Mouse (Mus musculus): ENCODE measurements around the gene Hist1h2bj. TPM values are rescaled to one million over a fixed set of nuclear protein-coding genes. Genes with fewer than 3 reads are reported as not detected.

Hist1h2bj gene
- polyA plus RNA-seq, 1 experiment from 2014 or later, result 17.9 TPM

DNA sequence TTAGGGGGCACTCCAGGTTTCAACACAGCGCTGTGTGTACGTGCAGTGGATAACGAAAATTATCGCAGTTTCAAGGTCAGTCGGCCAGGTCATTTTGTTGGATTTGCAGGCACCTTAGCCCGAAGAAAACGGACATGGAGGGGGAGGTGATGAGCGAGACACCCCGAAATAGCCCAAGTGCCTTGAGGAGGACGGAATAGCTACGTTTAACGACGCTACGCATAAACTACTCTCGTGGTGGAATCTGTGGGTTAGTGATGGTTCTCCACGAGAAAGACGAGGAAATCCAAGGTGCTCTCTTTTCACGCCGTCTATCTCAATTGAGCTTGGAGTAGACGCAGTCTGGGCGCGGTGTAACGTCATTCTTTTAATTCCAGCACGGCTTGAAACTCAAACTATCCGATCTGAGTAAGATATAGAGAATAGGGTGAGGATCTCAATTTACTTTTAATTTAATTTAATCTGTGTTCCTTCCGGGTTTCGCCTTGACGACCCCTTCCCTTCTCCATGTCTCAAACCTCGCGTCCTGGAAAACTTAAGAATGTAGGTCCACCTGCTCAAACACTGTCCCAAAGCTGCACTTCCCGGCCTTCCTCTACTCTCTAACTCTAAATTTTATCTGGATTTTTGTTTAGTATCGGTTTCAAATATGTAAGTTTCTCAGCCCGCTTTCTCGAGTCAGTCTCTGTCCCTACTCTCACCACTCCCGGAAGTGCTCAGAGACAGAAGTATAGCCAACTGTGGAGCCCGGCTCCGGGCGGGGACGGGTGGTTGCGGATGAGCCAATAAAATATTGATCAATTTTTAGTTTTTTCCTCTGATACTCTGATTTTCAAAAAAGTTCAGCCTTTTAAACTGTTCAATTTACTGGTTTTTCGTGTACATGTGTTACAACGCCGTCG is 22.8 kb upstream of the Hist1h2bj start:
- Histone ChIP-seq H3K4me3 (peak overlapping the region; percentile 48), H3K9me3 (no peaks in the 10 kb centered on the region), H3K4me1 (peaks cover 10% of the 10 kb centered on the region), H3K9ac (no peak overlapping the region), H3K27ac (no peak overlapping the region), H3K4me2 (replicated peaks) (peak overlapping the region; percentile 71), H3K27me3 (peaks cover 58% of the 10 kb centered on the region), H3K36me3 (no peaks in the 10 kb centered on the region)
- under 1% methylated on average over 44 of the region's 44 CpGs for WGBS
- no peak for ATAC-seq (ENCODE audit: low FRiP score, low read depth)

DNA sequence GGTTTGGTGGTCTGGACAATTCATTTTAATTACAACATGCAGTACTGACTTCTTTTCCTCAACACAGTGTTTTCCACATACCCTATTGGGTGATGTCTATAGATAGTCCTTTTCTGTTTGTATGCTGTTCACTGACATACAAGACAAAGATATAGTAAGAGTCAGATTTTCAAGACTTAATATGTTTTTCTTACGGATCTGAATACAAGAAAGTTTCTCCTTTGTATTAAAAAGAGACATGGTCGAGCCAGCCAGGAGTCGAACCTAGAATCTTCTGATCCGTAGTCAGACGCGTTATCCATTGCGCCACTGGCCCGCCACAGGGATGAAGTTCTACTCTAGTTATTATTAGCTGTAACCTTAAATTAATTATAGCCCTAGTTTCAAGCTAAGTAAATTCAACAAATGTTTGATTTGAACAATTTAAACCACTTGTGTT is 22.1 kb upstream of the Hist1h2bj start:
- H3K4me2 ChIP-seq (replicated peaks), result peak overlapping the region; percentile 71
- no peaks in the 10 kb centered on the region for H3K9me3 ChIP-seq
- ATAC-seq (ENCODE audit: low FRiP score, low read depth), result no peak; the same call in 1 of the 2 replicates
- H3K27me3 ChIP-seq, result peaks cover 52% of the 10 kb centered on the region
- no peaks in the 10 kb centered on the region for H3K36me3 ChIP-seq
- WGBS, result under 1% methylated on average over 8 of the region's 8 CpGs
- H3K4me1 ChIP-seq, result peaks cover 14% of the 10 kb centered on the region
- no peak overlapping the region for H3K27ac ChIP-seq
- H3K9ac ChIP-seq, result no peak overlapping the region
- peak overlapping the region; percentile 48 for H3K4me3 ChIP-seq

DNA sequence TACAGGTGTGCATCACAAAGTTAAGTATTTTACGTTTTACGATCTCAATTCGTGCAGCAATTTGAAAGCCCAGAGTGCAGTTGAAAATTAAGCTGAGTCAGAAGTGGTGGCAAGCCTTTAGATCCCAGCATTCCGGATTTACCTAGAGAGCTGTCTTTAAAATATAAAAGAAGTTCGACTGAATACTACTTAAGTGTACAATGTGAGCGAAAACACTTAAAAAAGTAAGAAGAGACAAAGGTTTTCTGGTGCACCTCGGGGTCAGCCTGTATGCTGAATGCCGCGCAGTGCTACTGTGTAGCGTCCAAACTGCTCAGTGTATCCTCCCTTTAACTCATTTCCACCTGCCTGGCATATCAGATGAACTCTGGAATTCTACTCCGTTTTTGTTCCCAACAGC is 21.4 kb upstream of the Hist1h2bj start:
- peak overlapping the region; percentile 48 for H3K4me3 ChIP-seq
- no peak overlapping the region for H3K27ac ChIP-seq
- WGBS, result under 1% methylated on average over 11 of the region's 11 CpGs
- peak overlapping the region; percentile 71 for H3K4me2 ChIP-seq (replicated peaks)
- peaks cover 46% of the 10 kb centered on the region for H3K27me3 ChIP-seq
- peaks cover 15% of the 10 kb centered on the region for H3K4me1 ChIP-seq
- H3K36me3 ChIP-seq, result no peaks in the 10 kb centered on the region
- no peak for ATAC-seq (ENCODE audit: low FRiP score, low read depth)
- H3K9me3 ChIP-seq, result no peaks in the 10 kb centered on the region
- peak overlapping the region; percentile 31; the same call in 1 of the 2 replicates for H3K9ac ChIP-seq

DNA sequence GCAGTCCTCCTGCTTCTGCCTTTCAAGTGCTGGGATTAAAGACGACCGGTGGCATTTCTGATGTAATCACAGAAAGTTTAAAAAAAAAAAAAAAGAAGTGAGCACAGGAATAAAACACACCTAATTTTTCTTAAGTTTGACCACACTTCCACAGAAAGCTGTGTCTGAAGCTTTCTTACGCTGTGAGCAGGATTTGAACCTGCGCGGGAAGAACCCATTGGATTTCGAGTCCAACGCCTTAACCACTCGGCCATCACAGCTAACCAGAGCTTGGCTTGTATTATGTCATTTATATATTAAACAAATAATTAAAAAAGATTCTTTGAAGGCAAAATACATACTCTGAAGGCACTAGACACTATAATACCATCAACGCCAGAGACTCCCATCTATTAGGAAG is 20.8 kb upstream of the Hist1h2bj start:
- H3K4me2 ChIP-seq (replicated peaks), result peak overlapping the region; percentile 71
- H3K4me1 ChIP-seq, result peaks cover 15% of the 10 kb centered on the region
- H3K9me3 ChIP-seq, result no peaks in the 10 kb centered on the region
- H3K36me3 ChIP-seq, result no peaks in the 10 kb centered on the region
- no peak overlapping the region for H3K9ac ChIP-seq
- H3K4me3 ChIP-seq, result peak overlapping the region; percentile 48
- H3K27me3 ChIP-seq, result peaks cover 39% of the 10 kb centered on the region
- 0 out of 2 replicates have a peak, but pooled peaks have one; percentile 43 for ATAC-seq (ENCODE audit: low FRiP score, low read depth)
- H3K27ac ChIP-seq, result no peak overlapping the region
- WGBS, result under 1% methylated on average over 9 of the region's 9 CpGs

DNA sequence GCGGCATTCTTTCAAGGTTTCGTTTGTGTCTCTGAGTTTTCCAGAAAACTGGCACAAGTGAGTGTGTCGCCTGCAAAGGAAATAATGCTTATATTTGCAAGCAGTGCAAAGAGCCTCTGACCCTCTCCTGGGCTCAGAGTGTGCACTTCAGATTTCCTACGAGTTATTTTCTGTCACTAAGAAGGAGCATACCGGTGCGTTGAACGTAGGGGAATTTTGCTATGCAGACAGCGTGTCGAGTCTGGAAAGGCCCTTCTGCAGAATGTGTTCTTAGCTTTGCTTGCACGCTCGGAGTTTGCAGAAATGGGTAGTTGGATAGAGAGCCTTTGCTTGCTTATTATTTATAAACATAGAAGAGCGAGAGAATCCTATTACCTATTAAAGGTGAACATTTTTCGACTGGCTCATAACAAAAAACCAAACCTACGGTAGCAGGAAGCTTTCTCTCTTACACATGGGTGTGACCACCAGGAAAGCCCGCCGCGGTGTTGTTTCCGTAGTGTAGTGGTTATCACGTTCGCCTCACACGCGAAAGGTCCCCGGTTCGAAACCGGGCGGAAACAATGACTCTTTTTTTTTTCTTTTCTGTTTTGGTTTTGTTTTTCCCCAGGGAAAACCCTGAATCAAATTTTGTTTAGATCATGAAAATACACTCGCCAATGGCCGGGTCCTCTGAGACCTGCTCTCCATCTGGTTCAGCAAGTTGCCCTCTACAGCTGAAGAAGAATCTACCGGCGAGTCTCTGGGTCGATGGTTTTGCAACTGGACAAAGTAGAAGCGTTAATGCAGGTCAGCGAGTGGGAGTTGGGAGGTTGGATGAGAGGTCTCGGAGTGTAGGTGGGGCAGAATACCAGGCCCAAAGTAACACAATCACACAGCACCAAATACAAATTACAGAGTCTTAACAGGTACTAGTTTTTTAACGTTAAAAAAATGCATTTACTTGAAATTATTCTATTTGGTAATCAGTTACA is 16.7 kb upstream of the Hist1h2bj start:
- H3K27me3 ChIP-seq, result peaks cover 5% of the 10 kb centered on the region; the same call in 1 of the 2 replicates
- 0 out of 2 replicates have a peak, but pooled peaks cover 5% of the 10 kb centered on the region for H3K4me1 ChIP-seq
- no peaks in the 10 kb centered on the region for H3K9me3 ChIP-seq
- peak overlapping the region; percentile 65 for H3K4me2 ChIP-seq (replicated peaks)
- ATAC-seq (ENCODE audit: low FRiP score, low read depth), result peak; percentile 68; the same call in 1 of the 2 replicates
- 1% methylated on average over 35 of the region's 35 CpGs for WGBS
- H3K9ac ChIP-seq, result peak overlapping the region; percentile 63
- H3K36me3 ChIP-seq, result no peaks in the 10 kb centered on the region
- H3K27ac ChIP-seq, result peak overlapping the region; percentile 16; the same call in 1 of the 2 replicates
- H3K4me3 ChIP-seq, result peak overlapping the region; percentile 50

DNA sequence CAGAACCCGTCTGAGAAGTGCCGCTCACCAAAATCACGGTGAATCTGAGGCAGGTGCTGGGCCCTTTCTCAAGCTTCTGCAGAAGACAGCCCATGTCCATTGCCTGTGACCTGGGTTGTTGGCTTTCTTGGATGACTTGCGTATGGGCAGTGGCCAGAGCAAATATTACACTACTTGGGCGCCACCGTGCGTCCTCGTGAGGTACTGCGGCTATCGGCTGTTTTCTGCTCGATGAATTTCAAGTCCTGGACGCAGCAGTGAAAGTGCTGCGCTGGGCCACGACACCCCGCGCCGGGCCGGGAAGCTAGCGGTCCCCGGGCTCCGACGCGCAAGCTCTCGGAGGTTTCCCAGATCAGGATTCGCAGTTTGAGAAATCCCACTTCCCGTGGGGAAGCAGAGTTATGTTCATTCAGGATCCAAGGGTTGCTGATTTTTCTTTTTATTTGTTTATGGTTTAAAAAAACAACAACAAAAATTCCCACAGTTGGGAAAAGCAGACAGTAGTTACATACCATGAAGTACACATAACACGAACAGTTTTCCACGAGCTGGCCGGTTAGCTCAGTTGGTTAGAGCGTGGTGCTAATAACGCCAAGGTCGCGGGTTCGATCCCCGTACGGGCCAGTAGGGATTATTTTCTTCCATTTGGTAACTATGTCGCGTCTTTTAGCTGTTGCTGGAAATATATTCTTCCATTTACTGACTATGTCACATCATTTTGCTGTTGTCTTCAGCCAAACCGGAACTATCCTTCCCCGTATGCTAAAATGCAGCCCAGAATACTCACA is 14.1 kb upstream of the Hist1h2bj start:
- Histone ChIP-seq H3K4me2 (replicated peaks) (peak overlapping the region; percentile 67), H3K9ac (peak overlapping the region; percentile 68), H3K27me3 (peaks cover 1% of the 10 kb centered on the region; the same call in 1 of the 2 replicates), H3K9me3 (no peaks in the 10 kb centered on the region), H3K36me3 (no peaks in the 10 kb centered on the region), H3K4me1 (peaks cover 7% of the 10 kb centered on the region; the same call in 1 of the 2 replicates), H3K4me3 (peak overlapping the region; percentile 54), H3K27ac (peak overlapping the region; percentile 84; the same call in 1 of the 2 replicates)
- ATAC-seq (ENCODE audit: low FRiP score, low read depth), result peak; percentile 80
- WGBS, result under 1% methylated on average over 40 of the region's 40 CpGs

DNA sequence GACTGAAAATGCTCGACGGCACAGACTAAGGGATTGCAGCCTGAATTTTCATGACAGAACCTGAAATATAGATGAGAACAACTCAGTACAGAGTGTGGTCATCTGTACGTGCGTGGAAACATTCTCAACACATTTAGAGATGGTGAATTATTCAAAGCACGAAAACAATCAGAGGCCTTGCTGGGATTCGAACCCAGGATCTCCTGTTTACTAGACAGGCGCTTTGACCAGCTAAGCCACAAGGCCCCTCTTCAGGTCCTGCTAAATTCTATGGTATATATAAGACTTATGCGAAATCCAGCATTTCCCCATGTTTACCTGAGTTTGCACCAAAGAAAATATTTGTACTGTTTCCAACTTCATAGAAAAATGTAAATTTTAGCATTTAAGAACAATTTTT is 13.1 kb upstream of the Hist1h2bj start:
- no peak for ATAC-seq (ENCODE audit: low FRiP score, low read depth)
- Histone ChIP-seq H3K9me3 (no peaks in the 10 kb centered on the region), H3K4me1 (peaks cover 17% of the 10 kb centered on the region; the same call in 1 of the 2 replicates), H3K36me3 (no peaks in the 10 kb centered on the region), H3K27me3 (no peaks in the 10 kb centered on the region), H3K4me2 (replicated peaks) (no peak overlapping the region), H3K27ac (no peak overlapping the region), H3K9ac (no peak overlapping the region), H3K4me3 (no peak overlapping the region)
- WGBS, result 33% methylated on average over 8 of the region's 8 CpGs

DNA sequence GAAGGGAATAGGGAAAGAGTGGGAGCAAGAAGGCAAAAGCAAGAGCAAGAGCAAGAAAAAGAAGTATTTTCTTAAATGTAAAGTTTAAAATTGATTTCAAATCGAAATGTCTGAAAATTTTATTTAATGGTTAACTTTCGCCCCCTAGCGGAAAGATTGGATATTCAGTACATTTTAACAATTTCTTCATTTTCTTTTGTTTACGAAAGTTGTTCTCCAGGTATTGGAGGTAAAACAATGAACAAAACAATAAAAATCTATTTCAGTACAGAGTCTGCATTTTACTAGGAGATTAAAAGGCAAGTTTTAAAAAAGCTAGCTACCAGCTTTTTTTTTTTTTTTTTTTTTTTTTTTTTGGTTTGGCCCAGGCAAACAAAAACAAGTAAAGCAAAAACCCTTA is 12.5 kb upstream of the Hist1h2bj start:
- Histone ChIP-seq H3K4me3 (no peak overlapping the region), H3K4me2 (replicated peaks) (no peak overlapping the region), H3K9ac (no peak overlapping the region), H3K4me1 (peaks cover 17% of the 10 kb centered on the region; the same call in 1 of the 2 replicates), H3K27ac (no peak overlapping the region), H3K27me3 (no peaks in the 10 kb centered on the region), H3K36me3 (no peaks in the 10 kb centered on the region), H3K9me3 (no peaks in the 10 kb centered on the region)
- 13% methylated on average over 4 of the region's 4 CpGs for WGBS
- ATAC-seq (ENCODE audit: low FRiP score, low read depth), result no peak

DNA sequence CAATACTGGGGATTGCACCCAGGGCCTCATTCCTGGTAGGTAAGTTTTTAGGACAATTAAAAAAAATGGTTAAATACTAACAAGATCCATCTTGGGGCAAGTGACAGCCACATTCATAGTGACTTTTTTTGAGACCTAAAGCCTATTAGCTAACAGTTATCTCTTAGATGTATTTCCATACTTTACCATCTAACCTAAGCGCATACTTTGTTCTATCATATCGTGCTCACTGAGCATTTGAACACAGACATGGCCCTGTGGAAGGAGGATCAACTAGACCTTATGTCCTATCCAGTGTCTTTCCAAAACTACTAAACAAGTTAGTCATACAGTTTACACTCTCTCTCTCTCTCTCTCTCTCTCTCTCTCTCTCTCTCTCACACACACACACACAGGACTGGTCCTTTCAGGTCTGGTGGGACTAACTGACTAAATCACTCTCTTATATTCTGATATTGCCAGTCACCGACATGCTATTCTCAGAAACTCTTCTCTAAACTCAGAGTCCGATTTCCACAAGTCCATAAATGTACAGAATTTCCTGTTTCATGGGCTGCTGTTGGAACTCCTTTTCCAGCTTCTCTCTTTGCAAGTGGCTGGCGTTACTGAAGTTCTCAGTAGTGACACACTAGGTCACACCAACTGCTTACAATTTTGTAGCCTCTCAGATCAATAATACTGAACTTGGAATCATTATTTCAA is 9.1 kb upstream of the Hist1h2bj start:
- H3K36me3 ChIP-seq, result no peaks in the 10 kb centered on the region
- no peaks in the 10 kb centered on the region for H3K9me3 ChIP-seq
- peaks cover 21% of the 10 kb centered on the region for H3K4me1 ChIP-seq
- peak overlapping the region; percentile 66 for H3K9ac ChIP-seq
- 43% methylated on average over 5 of the region's 5 CpGs for WGBS
- no peaks in the 10 kb centered on the region for H3K27me3 ChIP-seq
- H3K27ac ChIP-seq, result peak overlapping the region; percentile 87
- peak overlapping the region; percentile 79 for H3K4me2 ChIP-seq (replicated peaks)
- peak overlapping the region; percentile 46 for H3K4me3 ChIP-seq
- no peak for ATAC-seq (ENCODE audit: low FRiP score, low read depth)

DNA sequence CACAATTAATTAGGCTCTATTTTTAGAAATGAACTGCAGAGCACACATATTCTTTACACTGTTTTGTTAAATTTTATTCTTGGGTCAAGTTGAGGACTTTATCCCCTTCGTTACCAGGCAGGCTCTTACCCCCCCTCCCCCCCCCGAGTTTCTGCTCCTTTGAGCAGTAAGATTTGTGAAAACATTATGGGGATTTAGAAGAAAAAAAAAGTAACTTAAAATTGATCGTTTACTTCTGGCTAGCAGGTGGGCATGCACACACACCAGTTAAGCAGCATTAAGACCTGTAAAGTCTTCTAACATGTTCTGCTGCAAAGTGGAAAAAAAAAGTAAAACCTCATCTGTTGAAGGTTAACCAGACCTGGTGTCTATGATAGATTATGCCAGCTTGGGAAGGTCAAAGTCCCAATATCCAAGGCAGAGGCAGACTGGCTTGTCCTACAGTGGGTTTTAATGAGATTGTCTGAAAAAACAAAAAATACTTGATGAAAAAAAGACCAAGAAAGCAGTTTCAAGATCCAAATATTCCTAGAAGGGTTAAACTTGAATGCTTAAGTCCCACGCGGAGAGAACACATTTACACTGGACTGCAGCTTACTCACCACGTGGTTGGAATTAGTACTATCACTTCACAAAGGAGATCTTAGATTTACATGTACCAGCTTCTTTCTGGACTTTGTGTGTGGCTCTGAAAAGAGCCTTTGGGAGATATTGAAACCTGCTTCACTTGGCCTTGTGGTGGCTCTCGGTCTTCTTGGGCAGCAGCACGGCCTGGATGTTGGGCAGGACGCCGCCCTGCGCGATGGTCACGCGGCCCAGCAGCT is 8.4 kb upstream of the Hist1h2bj start:
- Histone ChIP-seq H3K36me3 (no peaks in the 10 kb centered on the region), H3K9ac (peak overlapping the region; percentile 66), H3K9me3 (no peaks in the 10 kb centered on the region), H3K4me3 (peak overlapping the region; percentile 46), H3K4me1 (peaks cover 22% of the 10 kb centered on the region), H3K27ac (peak overlapping the region; percentile 87), H3K27me3 (no peaks in the 10 kb centered on the region), H3K4me2 (replicated peaks) (peak overlapping the region; percentile 79)
- ATAC-seq (ENCODE audit: low FRiP score, low read depth), result no peak
- 0% methylated on average over 11 of the region's 14 CpGs for WGBS
